Mouse (Mus musculus): ENCODE measurements around the gene Spsb4. TPM values are rescaled to one million over a fixed set of nuclear protein-coding genes. Genes with fewer than 3 reads are reported as not detected.

Spsb4 gene
- total and polyA plus RNA-seq, 3 experiments: 4.2 to 9.1 (median 7.2) TPM

- Histone ChIP-seq H3K9ac (ENCODE audit: low read depth, low read length) (no peak overlapping the region), H3K27ac (no peak overlapping the region), H3K4me1 (ENCODE audit: control insufficient read depth, insufficient read depth, low read length) (no peaks in the 10 kb centered on the region), H3K79me2 (replicated peaks; ENCODE audit: control insufficient read depth, insufficient read depth, low read length) (no peaks in the 10 kb centered on the region), H3K36me3 (ENCODE audit: control insufficient read depth, insufficient read depth, low read length) (no peaks in the 10 kb centered on the region), H3K27me3 (ENCODE audit: control insufficient read depth, insufficient read depth, low read length) (no peaks in the 10 kb centered on the region), H3K4me3 (no peak overlapping the region)
- TF ChIP-seq EP300 (IDR thresholded peaks at IDR 0.05; ENCODE audit: insufficient read depth, low read depth, low read length) (no peak), POLR2A (IDR thresholded peaks at IDR 0.05; ENCODE audit: insufficient read depth, low read depth, low read length) (no peak), CTCF (IDR thresholded peaks at IDR 0.05) (no peak)
- no peak for DNase-seq
- 62% methylated on average over 6 of the region's 6 CpGs for WGBS
- intact Hi-C loops (cut with DNase I): loop anchor here (5.0 kb wide), 1 partner anchor 52 kb away; no protein-coding TSS in a partner anchor
These were observed 2.9 kb downstream of the Spsb4 start for GRCm38 (mm10) chr9:97015751-97016150.

GRCm38 (mm10) chr9:97013698-97014097 is 4.9 kb downstream of the Spsb4 start:
- DNase-seq: no peak
- H3K36me3 ChIP-seq (ENCODE audit: control insufficient read depth, insufficient read depth, low read length): no peaks in the 10 kb centered on the region
- H3K79me2 ChIP-seq (replicated peaks; ENCODE audit: control insufficient read depth, insufficient read depth, low read length): no peaks in the 10 kb centered on the region
- intact Hi-C loops (cut with DNase I): no loop called here
- H3K27me3 ChIP-seq (ENCODE audit: control insufficient read depth, insufficient read depth, low read length): no peaks in the 10 kb centered on the region
- WGBS: 79% methylated on average over 9 of the region's 9 CpGs
- TF ChIP-seq POLR2A (IDR thresholded peaks at IDR 0.05; ENCODE audit: insufficient read depth, low read depth, low read length) (no peak), CTCF (IDR thresholded peaks at IDR 0.05) (no peak), EP300 (IDR thresholded peaks at IDR 0.05; ENCODE audit: insufficient read depth, low read depth, low read length) (no peak)
- no peak overlapping the region for H3K9ac ChIP-seq (ENCODE audit: low read depth, low read length)
- no peak overlapping the region for H3K4me3 ChIP-seq
- no peak overlapping the region for H3K27ac ChIP-seq
- H3K4me1 ChIP-seq (ENCODE audit: control insufficient read depth, insufficient read depth, low read length): no peaks in the 10 kb centered on the region

DNA sequence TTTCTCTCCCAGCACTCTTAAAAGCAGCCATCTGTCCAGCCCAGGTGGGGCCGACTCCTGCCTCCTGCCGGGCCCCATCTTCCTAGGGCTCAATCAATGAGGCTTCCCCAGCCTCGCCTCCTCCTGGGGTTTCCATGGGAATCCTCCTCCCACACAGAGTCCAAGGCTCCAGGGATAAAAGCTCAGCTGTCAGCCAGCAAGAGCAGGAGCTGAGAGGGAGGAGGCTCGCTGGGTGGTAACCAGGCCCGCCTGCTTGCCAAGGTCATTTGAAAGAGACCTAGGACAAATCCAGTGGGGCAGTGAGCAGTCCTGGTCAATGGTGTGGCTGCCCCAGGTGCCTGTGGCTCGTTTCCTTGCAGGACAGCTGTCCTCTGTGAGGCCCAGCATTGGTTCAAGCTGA is 5.5 kb downstream of the Spsb4 start:
- no peak overlapping the region for H3K27ac ChIP-seq
- WGBS: 47% methylated on average over 6 of the region's 6 CpGs
- H3K79me2 ChIP-seq (replicated peaks; ENCODE audit: control insufficient read depth, insufficient read depth, low read length): no peaks in the 10 kb centered on the region
- no peaks in the 10 kb centered on the region for H3K36me3 ChIP-seq (ENCODE audit: control insufficient read depth, insufficient read depth, low read length)
- H3K4me1 ChIP-seq (ENCODE audit: control insufficient read depth, insufficient read depth, low read length): no peaks in the 10 kb centered on the region
- no peak overlapping the region for H3K4me3 ChIP-seq
- no peak overlapping the region for H3K9ac ChIP-seq (ENCODE audit: low read depth, low read length)
- TF ChIP-seq POLR2A (IDR thresholded peaks at IDR 0.05; ENCODE audit: insufficient read depth, low read depth, low read length) (no peak), EP300 (IDR thresholded peaks at IDR 0.05; ENCODE audit: insufficient read depth, low read depth, low read length) (no peak), CTCF (IDR thresholded peaks at IDR 0.05) (no peak)
- H3K27me3 ChIP-seq (ENCODE audit: control insufficient read depth, insufficient read depth, low read length): no peaks in the 10 kb centered on the region
- intact Hi-C loops (cut with DNase I): no loop called here
- no peak for DNase-seq

- WGBS: 53% methylated on average over 15 of the region's 15 CpGs
- Histone ChIP-seq H3K36me3 (ENCODE audit: control insufficient read depth, insufficient read depth, low read length) (no peaks in the 10 kb centered on the region), H3K9ac (ENCODE audit: low read depth, low read length) (no peak overlapping the region), H3K79me2 (replicated peaks; ENCODE audit: control insufficient read depth, insufficient read depth, low read length) (no peaks in the 10 kb centered on the region), H3K27ac (no peak overlapping the region), H3K4me3 (no peak overlapping the region), H3K4me1 (ENCODE audit: control insufficient read depth, insufficient read depth, low read length) (no peaks in the 10 kb centered on the region), H3K27me3 (ENCODE audit: control insufficient read depth, insufficient read depth, low read length) (no peaks in the 10 kb centered on the region)
- TF ChIP-seq POLR2A (IDR thresholded peaks at IDR 0.05; ENCODE audit: insufficient read depth, low read depth, low read length) (no peak), EP300 (IDR thresholded peaks at IDR 0.05; ENCODE audit: insufficient read depth, low read depth, low read length) (no peak)
- intact Hi-C loops (cut with DNase I): no loop called here
- DNase-seq: no peak
These were observed 7.0 kb downstream of the Spsb4 start for GRCm38 (mm10) chr9:97011454-97012195.

DNA sequence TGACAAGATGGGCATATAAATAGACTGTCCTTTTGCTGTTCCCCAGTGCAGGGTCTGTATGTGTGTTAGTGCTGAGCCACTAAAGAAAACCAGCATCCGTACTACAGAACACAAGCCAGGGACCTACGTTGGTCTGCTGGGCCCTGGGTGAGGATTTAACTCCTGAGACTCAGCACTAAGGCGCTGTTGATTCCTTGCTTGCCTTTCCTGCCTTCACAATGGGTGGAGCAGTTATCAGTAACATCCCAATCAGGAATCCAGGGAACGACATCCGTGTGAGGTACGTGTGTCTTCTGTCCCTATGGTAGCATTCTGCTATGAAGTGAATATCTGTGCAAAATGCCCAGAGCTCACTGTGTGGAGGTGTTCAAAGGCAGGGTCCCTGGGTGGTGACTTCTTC is 8.2 kb downstream of the Spsb4 start:
- no peaks in the 10 kb centered on the region for H3K27me3 ChIP-seq (ENCODE audit: control insufficient read depth, insufficient read depth, low read length)
- H3K79me2 ChIP-seq (replicated peaks; ENCODE audit: control insufficient read depth, insufficient read depth, low read length): no peaks in the 10 kb centered on the region
- intact Hi-C loops (cut with DNase I): no loop called here
- TF ChIP-seq CTCF (IDR thresholded peaks at IDR 0.05) (no peak), POLR2A (IDR thresholded peaks at IDR 0.05; ENCODE audit: insufficient read depth, low read depth, low read length) (no peak), EP300 (IDR thresholded peaks at IDR 0.05; ENCODE audit: insufficient read depth, low read depth, low read length) (no peak)
- H3K9ac ChIP-seq (ENCODE audit: low read depth, low read length): no peak overlapping the region
- H3K27ac ChIP-seq: no peak overlapping the region
- 73% methylated on average over 6 of the region's 6 CpGs for WGBS
- H3K4me1 ChIP-seq (ENCODE audit: control insufficient read depth, insufficient read depth, low read length): no peaks in the 10 kb centered on the region
- no peak for DNase-seq
- H3K36me3 ChIP-seq (ENCODE audit: control insufficient read depth, insufficient read depth, low read length): no peaks in the 10 kb centered on the region
- H3K4me3 ChIP-seq: no peak overlapping the region

DNA sequence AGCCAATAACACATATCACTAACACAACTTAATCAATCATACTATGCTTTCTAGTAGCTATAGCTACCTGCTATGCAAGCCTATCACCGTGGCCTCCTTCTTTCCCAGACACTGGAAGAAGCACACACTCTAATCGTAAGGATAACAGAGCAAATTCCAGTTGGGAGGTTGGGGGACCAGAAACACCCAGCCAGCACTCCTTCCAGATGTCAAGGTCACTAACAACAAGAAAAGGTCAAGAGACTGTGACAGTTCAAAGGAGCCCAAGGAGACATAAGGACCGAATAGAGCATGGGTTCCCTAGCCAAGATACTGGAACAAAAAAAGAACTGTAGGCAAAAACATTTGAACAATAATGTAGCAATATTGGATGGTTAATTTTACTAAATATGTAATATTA is 13.9 kb downstream of the Spsb4 start:
- no peak for TF ChIP-seq EP300 (IDR thresholded peaks at IDR 0.05; ENCODE audit: insufficient read depth, low read depth, low read length)
- no peak for TF ChIP-seq POLR2A (IDR thresholded peaks at IDR 0.05; ENCODE audit: insufficient read depth, low read depth, low read length)
- no peak for TF ChIP-seq CTCF (IDR thresholded peaks at IDR 0.05)
- intact Hi-C loops (cut with DNase I): no loop called here
- H3K36me3 ChIP-seq (ENCODE audit: control insufficient read depth, insufficient read depth, low read length): no peaks in the 10 kb centered on the region

More for the DNA sequence above, 13.9 kb downstream of the Spsb4 start:
- Histone ChIP-seq H3K9ac (ENCODE audit: low read depth, low read length) (no peak overlapping the region), H3K27me3 (ENCODE audit: control insufficient read depth, insufficient read depth, low read length) (no peaks in the 10 kb centered on the region), H3K79me2 (replicated peaks; ENCODE audit: control insufficient read depth, insufficient read depth, low read length) (no peaks in the 10 kb centered on the region; the same call in 1 of the 2 replicates), H3K4me1 (ENCODE audit: control insufficient read depth, insufficient read depth, low read length) (no peaks in the 10 kb centered on the region), H3K4me3 (no peak overlapping the region), H3K27ac (no peak overlapping the region)
- no peak for DNase-seq
- 58% methylated on average over 3 of the region's 3 CpGs for whole genome bisulfite sequencing

Data from heart, adult 2 months (tissue).